Comparison of ENCODE assay signal across 9 mouse cellular contexts in genomic region chr12:78911707-78912417, GRCm38 (mm10). TPM values are rescaled to one million over a fixed set of nuclear protein-coding genes. Genes with fewer than 3 reads are reported as not detected.
DNase-seq lines count a peak whose midpoint lies in the region; ATAC-seq and TF ChIP-seq lines count a peak whose summit lies in the region.
"Had no signal": no experiment of that assay in that cellular context is flagged by ENCODE, and none has a peak within 500 bp of the region (broad histone marks: within the 10 kb centered on the region; RNA-seq: fewer than 3 reads in every experiment).

No protein-coding gene starts in this region.

- 4% methylated on average over 37 of the region's 37 CpGs for WGBS in kidney, adult 2 months
- under 1% methylated on average over 37 of the region's 37 CpGs for WGBS in lung, embryonic 15.5 days
- WGBS in olfactory bulb, adult 2 months = 3% methylated on average over 37 of the region's 37 CpGs

- H3K9ac ChIP-seq in lung, embryonic 15.5 days = peak overlapping the region; percentile 31

- H3K4me3 ChIP-seq in kidney, adult 2 months (ENCODE audit: insufficient read depth, low read depth, low read length) = peak overlapping the region; percentile 31
- H3K4me3 ChIP-seq in lung, embryonic 15.5 days = peak overlapping the region; percentile 36
- H3K4me3 ChIP-seq in olfactory bulb, adult 2 months (ENCODE audit: insufficient read depth, low read depth, low read length) = peak overlapping the region; percentile 15; the same call in 1 of the 2 replicates

- no peaks in the 10 kb centered on the region; the same call in 1 of the 2 replicates for H3K27me3 ChIP-seq in kidney, adult 2 months (replicated peaks; ENCODE audit: control insufficient read depth, insufficient read depth, low read length)
- H3K27me3 ChIP-seq in lung, embryonic 15.5 days = peaks cover 50% of the 10 kb centered on the region

- peak; percentile 86 for ATAC-seq in frontal cortex, adult (ENCODE audit: low TSS enrichment)
- peak; percentile 41; the same call in 1 of the 2 replicates for ATAC-seq in lung, embryonic 15.5 days (ENCODE audit: borderline replicate concordance, extremely low read depth, low FRiP score, low TSS enrichment)
- ATAC-seq in monocyte, adult 5-6 weeks (replicated peaks; ENCODE audit: insufficient number of reproducible peaks, low FRiP score, low TSS enrichment, poor library complexity, severe bottlenecking) = no peak

- TF ChIP-seq CTCF in kidney, adult 2 months (conservative IDR thresholded peaks at IDR 0.05; ENCODE audit: insufficient read depth, insufficient read length, low read depth, low read length) = no peak
- TF ChIP-seq CTCF in olfactory bulb, adult 2 months (IDR thresholded peaks at IDR 0.05; ENCODE audit: insufficient read depth, low read depth, low read length) = no peak

- 0 out of 2 replicates have a peak, but pooled peaks cover 6% of the 10 kb centered on the region for H3K4me1 ChIP-seq in kidney, adult 2 months (ENCODE audit: control insufficient read depth, insufficient read depth, low read length)
- peaks cover 16% of the 10 kb centered on the region for H3K4me1 ChIP-seq in lung, embryonic 15.5 days
- H3K4me1 ChIP-seq in olfactory bulb, adult 2 months (ENCODE audit: control insufficient read depth, insufficient read depth, low read length) = peaks cover 15% of the 10 kb centered on the region

- peak overlapping the region; percentile 80 for H3K4me2 ChIP-seq in lung, embryonic 15.5 days

- no peak for TF ChIP-seq POLR2A in kidney, adult 2 months (IDR thresholded peaks at IDR 0.05; ENCODE audit: low read depth, low read length)
- TF ChIP-seq POLR2A in olfactory bulb, adult 2 months (IDR thresholded peaks at IDR 0.05; ENCODE audit: insufficient read depth, low read depth, low read length) = no peak

- H3K9me3 ChIP-seq in lung, embryonic 15.5 days = no peaks in the 10 kb centered on the region

- no peaks in the 10 kb centered on the region for H3K36me3 ChIP-seq in kidney, adult 2 months (ENCODE audit: control insufficient read depth, insufficient read depth, low read length)
- no peaks in the 10 kb centered on the region for H3K36me3 ChIP-seq in lung, embryonic 15.5 days

- no peak for DNase-seq in frontal cortex, postnatal 14 days (ENCODE audit: low spot score in 2 of 2)
- DNase-seq in embryo, embryonic 11 days = peak; percentile 61
- DNase-seq in heart, adult 8-10 months (ENCODE audit: low spot score) = peak; percentile 31
- DNase-seq in kidney, adult 2 months = peak; percentile 36

- no peak overlapping the region for H3K27ac ChIP-seq in kidney, adult 2 months (ENCODE audit: insufficient read depth, low read depth, low read length)
- H3K27ac ChIP-seq in lung, embryonic 15.5 days = no peak overlapping the region
- no peak overlapping the region for H3K27ac ChIP-seq in olfactory bulb, adult 2 months (ENCODE audit: insufficient read depth, low read depth, low read length)

RNA-seq across cellular contexts. Expression of gene Plek2, which starts 5.1 kb away (rescaled TPM):
- under 1 TPM in 3 of 4 experiments, not detected in 1; 0.22 to 0.49 (median 0.38) TPM for total RNA-seq in heart, adult 8-10 months (2022)
- polyA plus RNA-seq in kidney, adult 2 months (2012; rRNA removed) = 2.0 TPM in 2 replicates
- 6.0 and 7.1 TPM in 2 replicates for polyA plus RNA-seq in lung, embryonic 15.5 days (2015; fragmentation: Nextera tagmentation; extraction: Ambion mirVana)
- not detected in 2 replicates for polyA plus RNA-seq in olfactory bulb, adult 2 months (2012; ENCODE audit: insufficient read depth, insufficient read length, low replicate concordance, missing spikeins)
- not detected in 3 replicates for total RNA-seq in monocyte, adult 5-6 weeks (2017)
- total RNA-seq: left cerebral cortex, postnatal 36 days had no signal

RNA-seq across cellular contexts. Expression of gene Eif2s1, which starts 50.2 kb away (rescaled TPM):
- total RNA-seq in heart, adult 8-10 months (2022) = 10 to 100 TPM; 35.0 to 50.0 (median 45.0) TPM
- 9.7 and 14.4 TPM in 2 replicates for polyA plus RNA-seq in kidney, adult 2 months (2012; rRNA removed)
- 219 and 226 TPM in 2 replicates for polyA plus RNA-seq in lung, embryonic 15.5 days (2015; fragmentation: Nextera tagmentation; extraction: Ambion mirVana)
- polyA plus RNA-seq in olfactory bulb, adult 2 months (2012; ENCODE audit: insufficient read depth, insufficient read length, low replicate concordance, missing spikeins) = not detected in 2 replicates
- 55.0 to 78.3 TPM (median 61.4 TPM) in 3 replicates for total RNA-seq in monocyte, adult 5-6 weeks (2017)

RNA-seq across cellular contexts. Expression of gene Atp6v1d, which starts 50.4 kb away (rescaled TPM):
- total RNA-seq in heart, adult 8-10 months (2022) = 10 to 100 TPM; 73.6 to 82.4 (median 74.8) TPM
- polyA plus RNA-seq in kidney, adult 2 months (2012; rRNA removed) = 32.8 and 52.6 TPM in 2 replicates
- polyA plus RNA-seq in lung, embryonic 15.5 days (2015; fragmentation: Nextera tagmentation; extraction: Ambion mirVana) = 51.6 and 56.1 TPM in 2 replicates
- not detected in 2 replicates for polyA plus RNA-seq in olfactory bulb, adult 2 months (2012; ENCODE audit: insufficient read depth, insufficient read length, low replicate concordance, missing spikeins)
- 51.9 to 61.1 TPM (median 55.7 TPM) in 3 replicates for total RNA-seq in monocyte, adult 5-6 weeks (2017)

Comparison
In these comparisons a context has a peak if more than half of its experiments do, and no peak if none do; other contexts are left out.
1. DNase-seq: peak in embryo, embryonic 11 days (single experiment), heart, adult 8-10 months (single experiment) and kidney, adult 2 months (single experiment); none in frontal cortex, postnatal 14 days (0 of 2).
2. RNA of gene Eif2s1, which starts 50.2 kb away (polyA plus RNA-seq): 219 to 226 TPM in lung, embryonic 15.5 days and 9.7 to 14.4 TPM in kidney, adult 2 months; not detected in olfactory bulb, adult 2 months; every median in the first group is over 10 times any median in the second.
3. Peak in every context shown above with its lines, with median percentiles within 50 percentile points of each other: H3K4me3 ChIP-seq.